Mouse (Mus musculus): Measurements from ENCODE around the gene Commd8. TPM values are rescaled to one million over a fixed set of nuclear protein-coding genes. Genes with fewer than 3 reads are reported as not detected.
"Not testable (repeated sequence)": the region's sequence is repeated elsewhere in the genome, so short reads cannot be mapped to it uniquely, and the experiment has no call there.

Commd8 gene
- polyA plus RNA-seq, 1 experiment from 2014 or later = 80.1 TPM

DNA sequence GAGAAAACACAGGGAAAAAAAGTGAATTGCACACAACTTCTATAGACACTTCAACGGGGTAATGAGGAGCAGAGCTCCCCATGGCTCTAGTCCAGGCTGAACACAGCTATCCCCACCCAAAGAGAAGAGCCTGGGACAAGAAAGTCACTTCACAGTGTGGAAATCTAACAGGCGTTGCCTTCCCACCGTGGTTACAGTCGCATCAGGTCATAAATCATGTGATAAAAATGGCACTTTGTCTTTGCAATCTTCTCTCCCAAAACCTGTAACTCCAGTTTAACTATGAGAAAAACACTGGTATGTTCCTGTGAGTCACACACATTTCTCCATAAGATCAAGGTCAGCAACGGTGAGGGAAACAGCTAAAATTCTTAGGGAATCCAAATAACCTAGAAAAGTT lies 11.4 kb downstream of the Commd8 start:
- Histone ChIP-seq H3K4me3 (ENCODE audit: inconsistent target) (no peak overlapping the region), H3K27ac (no peak overlapping the region), H3K79me2 (ENCODE audit: inconsistent target) (peaks cover 27% of the 10 kb centered on the region; the same call in 1 of the 2 replicates), H3K36me3 (ENCODE audit: inconsistent target) (peaks cover 31% of the 10 kb centered on the region)
- 83% methylated on average over 5 of the region's 5 CpGs for WGBS (ENCODE audit: missing documents)

DNA sequence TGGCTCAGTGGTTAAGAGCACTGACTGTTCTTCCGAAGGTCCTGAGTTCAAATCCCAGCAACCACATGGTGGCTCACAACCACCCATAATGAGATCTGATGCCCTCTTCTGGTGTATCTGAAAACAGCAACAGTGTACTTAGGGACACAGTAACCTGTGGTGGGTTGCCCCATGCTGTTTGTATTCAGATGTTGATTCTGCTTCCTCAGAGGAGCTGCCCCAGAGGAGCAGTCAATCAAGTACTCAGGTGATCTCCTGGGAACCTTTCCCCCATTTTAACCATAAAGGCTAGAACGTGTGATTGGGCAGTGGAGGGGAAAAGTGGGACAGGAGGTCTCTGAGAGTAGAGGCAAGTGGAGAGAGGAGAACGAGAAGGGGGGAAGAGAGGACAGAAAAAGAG lies 12.3 kb downstream of the Commd8 start:
- not testable (repeated sequence) for H3K4me3 ChIP-seq (ENCODE audit: inconsistent target); H3K27ac ChIP-seq
- WGBS (ENCODE audit: missing documents) = 95% methylated on average over 2 of the region's 3 CpGs
- peaks cover 29% of the 10 kb centered on the region for H3K36me3 ChIP-seq (ENCODE audit: inconsistent target)
- peaks cover 23% of the 10 kb centered on the region; the same call in 1 of the 2 replicates for H3K79me2 ChIP-seq (ENCODE audit: inconsistent target)

DNA sequence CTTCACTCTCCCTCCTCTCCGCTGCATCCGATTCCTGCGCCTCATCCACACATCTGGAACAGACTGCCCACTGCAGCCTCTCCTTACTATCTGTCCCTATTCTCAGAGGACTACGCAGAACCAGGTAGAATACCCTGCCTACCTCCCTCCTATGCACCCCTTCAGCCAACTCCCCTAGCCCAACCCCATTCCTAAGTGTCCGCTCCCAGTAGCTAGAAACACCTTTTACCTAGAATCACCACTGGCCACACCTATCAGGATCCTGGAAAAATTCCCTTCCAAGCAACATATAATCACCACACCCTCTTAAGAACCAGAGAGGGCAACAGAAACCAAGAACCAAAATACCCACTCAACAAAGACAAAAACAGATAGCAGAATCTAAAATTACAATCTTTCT lies 17.1 kb downstream of the Commd8 start:
- H3K27ac ChIP-seq = no peak overlapping the region
- WGBS (ENCODE audit: missing documents) = 96% methylated on average over 5 of the region's 5 CpGs
- no peak overlapping the region for H3K4me3 ChIP-seq (ENCODE audit: inconsistent target)
- H3K36me3 ChIP-seq (ENCODE audit: inconsistent target) = no peaks in the 10 kb centered on the region
- no peaks in the 10 kb centered on the region for H3K79me2 ChIP-seq (ENCODE audit: inconsistent target)

DNA sequence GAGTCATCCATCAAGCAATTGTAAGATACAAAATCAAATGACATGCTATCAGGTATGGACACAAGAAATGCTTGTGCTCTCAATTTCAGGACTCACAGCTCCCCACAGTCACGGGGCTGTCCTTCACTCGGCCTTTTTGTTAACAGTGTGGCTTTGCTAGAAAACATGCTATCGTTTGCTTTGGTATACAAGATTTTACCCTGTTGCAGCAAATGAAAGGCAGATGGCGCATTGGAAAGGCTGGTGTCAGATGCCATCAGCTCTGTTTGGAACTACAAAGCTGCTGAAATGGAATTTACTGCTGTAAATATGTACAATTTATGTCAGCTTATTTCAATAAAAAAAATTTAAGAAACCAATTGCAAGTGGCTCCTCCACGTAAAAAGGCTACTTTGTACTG lies 19.3 kb downstream of the Commd8 start:
- 96% methylated on average over 5 of the region's 5 CpGs for WGBS (ENCODE audit: missing documents)
- H3K79me2 ChIP-seq (ENCODE audit: inconsistent target) = no peaks in the 10 kb centered on the region
- no peak overlapping the region for H3K27ac ChIP-seq
- no peaks in the 10 kb centered on the region for H3K36me3 ChIP-seq (ENCODE audit: inconsistent target)
- no peak overlapping the region for H3K4me3 ChIP-seq (ENCODE audit: inconsistent target)

DNA sequence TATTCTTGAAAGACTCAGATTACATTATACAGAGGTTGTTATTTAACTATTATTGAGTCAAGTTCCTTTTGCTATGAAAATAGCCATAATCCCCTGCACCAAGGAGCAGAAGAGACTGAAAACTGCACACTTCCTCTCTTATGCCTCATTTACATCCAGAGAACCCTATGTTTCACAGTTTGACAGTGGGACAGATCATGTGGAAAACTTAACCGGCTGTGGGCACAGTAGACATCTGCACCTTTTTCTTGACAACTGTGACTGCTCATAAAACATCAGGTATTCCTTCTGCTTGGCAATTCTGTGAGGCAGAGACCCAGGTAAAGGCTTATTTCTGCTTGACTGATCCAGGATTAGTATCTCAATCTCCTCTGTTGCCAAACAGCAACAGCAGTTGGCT lies 28.4 kb downstream of the Commd8 start:
- no peak overlapping the region for H3K27ac ChIP-seq
- WGBS (ENCODE audit: missing documents) = 33% methylated on average over 1 of the region's 1 CpGs
- no peaks in the 10 kb centered on the region for H3K36me3 ChIP-seq (ENCODE audit: inconsistent target)

DNA sequence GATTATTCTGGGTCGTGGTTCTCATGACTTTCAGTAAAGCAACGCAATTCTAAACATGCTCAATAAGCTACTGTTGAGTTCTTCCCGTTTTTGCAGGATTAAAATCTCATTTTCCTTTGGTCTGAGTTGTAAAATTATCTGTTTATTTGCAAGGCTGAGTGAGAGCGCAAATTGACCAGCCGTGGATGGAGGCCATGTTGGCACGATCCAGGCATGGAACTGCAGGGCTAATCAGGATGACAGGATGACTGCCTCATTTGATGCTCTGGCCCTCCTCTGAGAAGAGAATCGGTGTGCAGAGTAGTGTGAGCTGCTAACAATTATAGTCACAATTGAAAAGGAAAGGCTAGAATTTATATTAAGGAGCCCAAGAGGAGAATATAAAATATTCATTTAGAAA lies 29.7 kb downstream of the Commd8 start:
- 88% methylated on average over 7 of the region's 7 CpGs for WGBS (ENCODE audit: missing documents)

More for the DNA sequence above, 28.4 kb downstream of the Commd8 start:
- H3K79me2 ChIP-seq (ENCODE audit: inconsistent target) = no peaks in the 10 kb centered on the region
- no peak overlapping the region for H3K4me3 ChIP-seq (ENCODE audit: inconsistent target)

DNA sequence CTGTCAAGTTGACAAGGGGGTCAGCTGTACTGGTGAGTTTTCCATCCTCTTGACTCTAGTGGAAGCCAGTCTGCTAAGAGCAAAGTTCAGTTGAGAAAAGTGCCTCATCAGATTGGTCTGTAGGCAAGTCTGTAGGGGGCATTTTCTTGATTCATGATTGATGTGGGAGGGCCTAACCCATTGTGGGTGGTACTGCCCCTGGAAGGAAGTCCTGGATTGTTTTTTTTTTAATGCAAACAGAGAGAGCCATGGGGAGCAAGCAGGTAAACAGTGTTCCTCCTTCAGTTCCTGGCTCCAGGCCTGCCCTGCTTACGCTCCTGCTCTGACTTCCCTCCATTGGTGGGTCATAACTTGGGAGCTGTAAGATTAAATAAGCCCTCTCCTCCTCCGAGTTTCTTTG lies 34.1 kb downstream of the Commd8 start:
- Histone ChIP-seq H3K27ac (no peak overlapping the region), H3K36me3 (ENCODE audit: inconsistent target) (no peaks in the 10 kb centered on the region), H3K4me3 (ENCODE audit: inconsistent target) (no peak overlapping the region), H3K79me2 (ENCODE audit: inconsistent target) (no peaks in the 10 kb centered on the region)
- 91% methylated on average over 2 of the region's 2 CpGs for WGBS (ENCODE audit: missing documents)

More for the DNA sequence above, 29.7 kb downstream of the Commd8 start:
- H3K27ac ChIP-seq = no peak overlapping the region
- no peaks in the 10 kb centered on the region for H3K79me2 ChIP-seq (ENCODE audit: inconsistent target)
- H3K36me3 ChIP-seq (ENCODE audit: inconsistent target) = no peaks in the 10 kb centered on the region
- H3K4me3 ChIP-seq (ENCODE audit: inconsistent target) = no peak overlapping the region

DNA sequence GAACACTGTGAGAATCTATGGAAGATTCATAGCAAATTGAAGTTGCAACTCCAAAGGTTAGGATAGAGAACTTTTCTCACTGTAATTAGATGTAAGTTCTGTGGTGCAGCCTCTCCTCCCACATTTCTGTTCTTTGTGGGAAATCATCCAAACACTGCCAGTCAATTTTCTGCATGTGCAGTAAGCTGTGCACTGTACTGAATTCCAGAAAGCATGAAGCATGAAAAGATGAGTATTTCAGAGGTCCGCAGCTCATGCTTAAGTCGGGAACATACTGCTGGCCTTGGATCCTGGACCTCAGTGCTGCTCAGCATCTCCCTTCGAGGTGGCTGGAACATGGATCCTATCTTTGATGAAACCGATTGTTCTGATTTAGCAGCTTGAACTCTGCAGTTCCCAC lies 41.3 kb downstream of the Commd8 start:
- Histone ChIP-seq H3K79me2 (ENCODE audit: inconsistent target) (no peaks in the 10 kb centered on the region), H3K4me3 (ENCODE audit: inconsistent target) (no peak overlapping the region), H3K27ac (no peak overlapping the region), H3K36me3 (ENCODE audit: inconsistent target) (no peaks in the 10 kb centered on the region)
- 95% methylated on average over 4 of the region's 4 CpGs for WGBS (ENCODE audit: missing documents)

DNA sequence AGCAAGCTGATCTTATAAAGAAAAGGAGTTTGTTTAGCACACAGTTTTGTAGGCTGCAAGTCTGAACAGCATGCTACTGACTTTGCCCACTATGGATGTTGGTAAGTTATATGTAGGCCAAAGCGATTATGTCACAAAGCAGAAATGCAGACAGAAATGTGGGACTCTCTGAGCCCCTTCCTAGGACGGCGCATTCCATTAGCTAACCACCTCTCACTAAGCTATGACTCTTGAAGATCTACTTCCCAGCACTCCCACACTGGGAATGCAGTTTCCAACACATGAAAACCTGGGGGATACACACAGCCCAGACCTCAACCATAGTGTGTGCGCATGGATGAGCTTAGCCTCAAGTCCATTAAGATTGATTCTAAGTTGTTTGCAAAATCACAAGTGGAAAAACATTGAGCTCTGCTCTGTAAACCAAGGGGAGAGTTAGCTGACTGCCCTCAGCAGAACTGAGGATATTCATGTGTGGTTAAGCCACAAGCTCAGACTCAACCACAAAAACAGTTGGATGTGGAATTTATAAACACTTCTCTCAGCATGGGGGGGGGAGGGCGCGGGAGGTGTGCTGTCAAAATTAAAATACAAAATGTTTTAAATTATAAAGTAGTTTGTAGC lies 45.5 kb downstream of the Commd8 start:
- Histone ChIP-seq H3K79me2 (ENCODE audit: inconsistent target) (no peaks in the 10 kb centered on the region), H3K27ac (no peak overlapping the region), H3K4me3 (ENCODE audit: inconsistent target) (no peak overlapping the region), H3K36me3 (ENCODE audit: inconsistent target) (no peaks in the 10 kb centered on the region)
- WGBS (ENCODE audit: missing documents) = 49% methylated on average over 6 of the region's 6 CpGs
